ENCODE assay signal across 8 mouse cellular contexts in the genomic region with DNA sequence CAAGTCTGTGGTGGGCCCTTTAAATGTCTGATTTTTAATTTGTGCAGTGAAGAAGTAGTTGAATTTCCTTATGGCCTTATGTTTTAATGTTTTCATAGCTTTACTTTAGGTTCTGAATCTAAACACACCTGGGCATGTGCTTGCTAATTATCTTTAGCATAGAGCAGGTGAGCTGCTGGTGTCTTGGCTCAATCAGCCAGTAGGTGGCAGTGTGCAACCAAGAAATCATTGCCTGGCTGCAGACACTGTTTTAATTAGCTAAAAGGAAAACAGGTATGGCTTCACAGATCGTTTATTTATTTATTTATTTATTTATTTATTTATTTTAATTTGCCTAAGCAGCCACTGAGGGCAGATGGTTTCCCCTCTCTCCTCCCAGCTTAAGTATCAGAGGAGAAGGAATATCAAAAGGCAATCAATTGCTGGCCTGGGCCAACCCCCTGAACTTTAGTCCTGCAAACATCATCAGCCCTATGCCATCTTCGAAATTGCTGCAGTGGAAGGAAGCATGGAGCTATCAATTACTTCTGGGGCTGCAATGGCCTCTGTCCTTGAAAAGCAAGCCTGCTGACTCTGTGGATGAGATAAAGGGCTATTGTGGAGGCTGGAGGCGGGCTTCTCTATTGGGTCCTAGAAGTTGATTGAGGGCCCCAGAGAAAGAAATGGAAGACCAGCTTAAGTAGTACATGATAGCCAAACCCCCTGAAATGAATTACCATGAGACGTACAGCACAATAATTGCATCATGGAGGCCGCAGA.
DNase-seq lines count a peak whose midpoint lies in the region; ATAC-seq lines count a peak whose summit lies in the region.

No protein-coding gene starts in this region.

- no peaks in the 10 kb centered on the region for H3K36me3 ChIP-seq in forebrain, embryonic 10.5 days (replicated peaks)
- H3K36me3 ChIP-seq in forebrain, embryonic 12.5 days (replicated peaks), result no peaks in the 10 kb centered on the region
- no peaks in the 10 kb centered on the region for H3K36me3 ChIP-seq in forebrain, embryonic 11.5 days (ENCODE audit: control insufficient read depth, insufficient read depth, low read length)

- H3K27me3 ChIP-seq in forebrain, embryonic 10.5 days (ENCODE audit: poor library complexity, severe bottlenecking), result no peaks in the 10 kb centered on the region
- H3K27me3 ChIP-seq in forebrain, embryonic 12.5 days, result peaks cover 3% of the 10 kb centered on the region
- no peaks in the 10 kb centered on the region for H3K27me3 ChIP-seq in forebrain, embryonic 11.5 days (ENCODE audit: control insufficient read depth, insufficient read depth, low read length)

- no peak for ATAC-seq in forebrain, embryonic 12.5 days (ENCODE audit: low FRiP score)
- peak; percentile 18; the same call in 1 of the 2 replicates for ATAC-seq in forebrain, embryonic 11.5 days (replicated peaks; ENCODE audit: low FRiP score)
- ATAC-seq in megakaryocyte progenitor cell, adult 5-6 weeks (replicated peaks; ENCODE audit: poor library complexity), result peak; percentile 50; the same call in 1 of the 2 replicates

- no peaks in the 10 kb centered on the region for H3K4me1 ChIP-seq in forebrain, embryonic 10.5 days
- H3K4me1 ChIP-seq in forebrain, embryonic 12.5 days, result peaks cover 4% of the 10 kb centered on the region
- no peaks in the 10 kb centered on the region for H3K4me1 ChIP-seq in forebrain, embryonic 11.5 days (replicated peaks; ENCODE audit: control insufficient read depth, insufficient read depth, low read length)

- H3K27ac ChIP-seq in forebrain, embryonic 10.5 days, result no peak overlapping the region
- no peak overlapping the region for H3K27ac ChIP-seq in forebrain, embryonic 12.5 days
- no peak overlapping the region for H3K27ac ChIP-seq in forebrain, embryonic 11.5 days (ENCODE audit: low read depth, low read length)

- 63% methylated on average over 5 of the region's 5 CpGs for WGBS in forebrain, embryonic 10.5 days
- 37% methylated on average over 5 of the region's 5 CpGs for WGBS in forebrain, embryonic 12.5 days
- WGBS in forebrain, embryonic 11.5 days, result 56% methylated on average over 5 of the region's 5 CpGs

- no peak overlapping the region for H3K4me3 ChIP-seq in forebrain, embryonic 10.5 days
- H3K4me3 ChIP-seq in forebrain, embryonic 12.5 days (replicated peaks), result no peak overlapping the region
- H3K4me3 ChIP-seq in forebrain, embryonic 11.5 days (ENCODE audit: low read depth, low read length), result no peak overlapping the region

- no peaks in the 10 kb centered on the region for H3K9me3 ChIP-seq in forebrain, embryonic 10.5 days
- H3K9me3 ChIP-seq in forebrain, embryonic 12.5 days, result no peaks in the 10 kb centered on the region
- no peaks in the 10 kb centered on the region for H3K9me3 ChIP-seq in forebrain, embryonic 11.5 days (ENCODE audit: control insufficient read depth, low read length)

- no peak overlapping the region for H3K4me2 ChIP-seq in forebrain, embryonic 12.5 days
- no peak overlapping the region for H3K4me2 ChIP-seq in forebrain, embryonic 11.5 days (ENCODE audit: low read depth, low read length, severe bottlenecking)

- peak; percentile 26 for DNase-seq in forebrain, embryonic 10.5 days (ENCODE audit: extremely low spot score, low spot score)
- peak; percentile 14 for DNase-seq in urinary bladder, postnatal 25 days (ENCODE audit: low spot score)
- no peak for DNase-seq in urinary bladder, postnatal 4 days (ENCODE audit: low spot score in 2 of 2)
- peak; percentile 62 for DNase-seq in forebrain, embryonic 11.5 days (ENCODE audit: low spot score)
- DNase-seq in kidney, postnatal 14 days, result peak; percentile 52
- peak; percentile 35 for DNase-seq in telencephalon, adult 2 months (ENCODE audit: low read depth, low spot score)

- H3K9ac ChIP-seq in forebrain, embryonic 12.5 days, result no peak overlapping the region
- H3K9ac ChIP-seq in forebrain, embryonic 11.5 days (ENCODE audit: low read length), result no peak overlapping the region

Comparison
In these comparisons a context has a peak if more than half of its experiments do, and no peak if none do; other contexts are left out.
1. DNase-seq: peak in forebrain, embryonic 10.5 days (single experiment), urinary bladder, postnatal 25 days (single experiment), forebrain, embryonic 11.5 days (single experiment), kidney, postnatal 14 days (single experiment) and telencephalon, adult 2 months (single experiment); none in urinary bladder, postnatal 4 days (0 of 2).